Mouse (Mus musculus): Measurements from ENCODE around the gene Sirt1.
"Not testable (repeated sequence)": the region's sequence is repeated elsewhere in the genome, so short reads cannot be mapped to it uniquely, and the experiment has no call there.

DNA sequence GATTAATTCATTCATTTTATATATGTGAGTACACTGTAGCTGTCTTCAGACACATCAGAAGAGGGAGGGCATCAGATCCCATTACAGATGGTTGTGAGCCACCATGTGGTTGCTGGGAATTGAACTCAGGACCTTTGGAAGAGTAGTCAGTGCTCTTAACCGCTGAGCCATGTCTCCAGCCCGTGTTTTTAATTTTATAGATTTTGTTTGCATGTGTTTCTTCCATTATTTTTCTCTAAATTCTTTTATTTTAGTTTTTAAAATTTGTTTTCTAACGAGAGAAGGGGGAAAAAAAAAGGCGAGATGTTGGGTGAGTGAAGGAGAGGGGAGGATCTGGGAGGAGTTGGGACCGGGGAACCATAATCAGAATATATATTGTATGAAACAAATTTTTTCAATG, 4.4 kb upstream of the Sirt1 start:
- not testable (repeated sequence) for TF ChIP-seq POLR2A (IDR thresholded peaks at IDR 0.05; ENCODE audit: low read depth, low read length); CTCF (IDR thresholded peaks at IDR 0.05; ENCODE audit: extremely low read depth, insufficient read depth, insufficient read length, insufficient replicate concordance)
